In genomic region chr3:140951024-140951423, GRCm38 (mm10) we compare ENCODE assay signal across 26 mouse cellular contexts.
DNase-seq lines count a peak whose midpoint lies in the region; ATAC-seq lines count a peak whose summit lies in the region.
"Had no signal": no experiment of that assay in that cellular context is flagged by ENCODE, and none has a peak within 500 bp of the region (broad histone marks: within the 10 kb centered on the region; RNA-seq: fewer than 3 reads in every experiment).

No protein-coding gene starts in this region.

- ATAC-seq in forebrain, embryonic 11.5 days (replicated peaks; ENCODE audit: low FRiP score) = no peak
- 0 out of 2 replicates have a peak, but pooled peaks have one; percentile 9 for ATAC-seq in megakaryocyte progenitor cell, adult 5-6 weeks (replicated peaks; ENCODE audit: poor library complexity)
- ATAC-seq: forebrain, postnatal 0 days had no signal

- no peak for DNase-seq in forebrain, embryonic 10.5 days (ENCODE audit: extremely low spot score, low spot score)
- DNase-seq in forebrain, embryonic 11.5 days (ENCODE audit: low spot score) = no peak
- peak; percentile 16 to 58 for DNase-seq in left cerebral cortex, postnatal 25 days (ENCODE audit: low spot score in 2 of 2)
- no peak for DNase-seq in left cerebral cortex, postnatal 36 days (ENCODE audit: low spot score in 2 of 2)
- peak; percentile 13 to 16 for DNase-seq in right cerebral cortex, adult 2 months (ENCODE audit: low spot score in 2 of 2)
- no peak for DNase-seq in right cerebral cortex, postnatal 10 days (ENCODE audit: low spot score in 2 of 2)
- DNase-seq in gastrocnemius, postnatal 25 days = no peak
- DNase-seq: adrenal gland, adult 2 months; adrenal gland, postnatal 14 days; cerebellum, adult 11 months; cerebellum, adult 2 months; cerebellum, adult 9-11 months; cerebellum, postnatal 25 days; forebrain, postnatal 0 days; gastrocnemius, adult 2 months; gastrocnemius, postnatal 14 days; heart, adult 18-20 months; heart, postnatal 10 days; heart, postnatal 36 days had no signal

- H3K4me2 ChIP-seq in forebrain, embryonic 11.5 days (ENCODE audit: low read depth, low read length, severe bottlenecking) = no peak overlapping the region
- H3K4me2 ChIP-seq: embryonic facial prominence, embryonic 13.5 days; heart, embryonic 12.5 days; heart, embryonic 15.5 days; hindbrain, embryonic 15.5 days had no signal

- H3K27me3 ChIP-seq in forebrain, embryonic 10.5 days (ENCODE audit: poor library complexity, severe bottlenecking) = no peaks in the 10 kb centered on the region
- H3K27me3 ChIP-seq in forebrain, embryonic 11.5 days (ENCODE audit: control insufficient read depth, insufficient read depth, low read length) = no peaks in the 10 kb centered on the region
- H3K27me3 ChIP-seq: embryonic facial prominence, embryonic 13.5 days; heart, embryonic 12.5 days; heart, embryonic 15.5 days; hindbrain, embryonic 15.5 days had no signal

- H3K9ac ChIP-seq in forebrain, embryonic 11.5 days (ENCODE audit: low read length) = no peak overlapping the region
- H3K9ac ChIP-seq: embryonic facial prominence, embryonic 13.5 days; forebrain, postnatal 0 days; heart, embryonic 12.5 days; heart, embryonic 15.5 days; hindbrain, embryonic 15.5 days had no signal

- no peaks in the 10 kb centered on the region for H3K9me3 ChIP-seq in forebrain, embryonic 10.5 days
- H3K9me3 ChIP-seq in forebrain, embryonic 11.5 days (ENCODE audit: control insufficient read depth, low read length) = no peaks in the 10 kb centered on the region
- H3K9me3 ChIP-seq: embryonic facial prominence, embryonic 10.5 days; embryonic facial prominence, embryonic 13.5 days; heart, embryonic 12.5 days; heart, embryonic 15.5 days; hindbrain, embryonic 15.5 days had no signal

- intact Hi-C loops in left cerebral cortex, postnatal 25 days (cut with DNase I) = no loop called here
- intact Hi-C loops in left cerebral cortex, postnatal 36 days (cut with DNase I) = no loop called here

- 80% methylated on average over 2 of the region's 2 CpGs for WGBS in forebrain, embryonic 10.5 days
- 76% methylated on average over 2 of the region's 2 CpGs for WGBS in forebrain, embryonic 11.5 days

- no peaks in the 10 kb centered on the region for H3K36me3 ChIP-seq in forebrain, embryonic 10.5 days (replicated peaks)
- no peaks in the 10 kb centered on the region for H3K36me3 ChIP-seq in forebrain, embryonic 11.5 days (ENCODE audit: control insufficient read depth, insufficient read depth, low read length)
- H3K36me3 ChIP-seq: embryonic facial prominence, embryonic 10.5 days; embryonic facial prominence, embryonic 13.5 days; heart, embryonic 12.5 days; heart, embryonic 15.5 days; hindbrain, embryonic 15.5 days had no signal

- H3K27ac ChIP-seq in forebrain, embryonic 10.5 days = peak overlapping the region; percentile 16; the same call in 1 of the 2 replicates
- H3K27ac ChIP-seq in forebrain, embryonic 11.5 days (ENCODE audit: low read depth, low read length) = no peak overlapping the region
- H3K27ac ChIP-seq: embryonic facial prominence, embryonic 10.5 days; embryonic facial prominence, embryonic 13.5 days; gastrocnemius, adult 2 months; heart, embryonic 15.5 days; hindbrain, embryonic 15.5 days had no signal

- no peak overlapping the region for H3K4me3 ChIP-seq in forebrain, embryonic 10.5 days
- no peak overlapping the region for H3K4me3 ChIP-seq in forebrain, embryonic 11.5 days (ENCODE audit: low read depth, low read length)
- H3K4me3 ChIP-seq: embryonic facial prominence, embryonic 10.5 days; embryonic facial prominence, embryonic 13.5 days; erythroblast, embryonic 14.5 days; gastrocnemius, adult 2 months; heart, embryonic 12.5 days; heart, embryonic 15.5 days; hindbrain, embryonic 15.5 days had no signal

- peaks cover 9% of the 10 kb centered on the region for H3K4me1 ChIP-seq in forebrain, embryonic 10.5 days
- H3K4me1 ChIP-seq in forebrain, embryonic 11.5 days (replicated peaks; ENCODE audit: control insufficient read depth, insufficient read depth, low read length) = no peaks in the 10 kb centered on the region; the same call in 1 of the 2 replicates
- H3K4me1 ChIP-seq: heart, embryonic 15.5 days; hindbrain, embryonic 15.5 days had no signal

Comparison
In these comparisons a context has a peak if more than half of its experiments do, and no peak if none do; other contexts are left out.
1. DNase-seq: peak in left cerebral cortex, postnatal 25 days (2 of 2) and right cerebral cortex, adult 2 months (2 of 2); none in forebrain, embryonic 10.5 days (single experiment), forebrain, embryonic 11.5 days (single experiment), left cerebral cortex, postnatal 36 days (0 of 2), right cerebral cortex, postnatal 10 days (0 of 2) and gastrocnemius, postnatal 25 days (single experiment).